Comparison of ENCODE assay signal across 16 mouse cellular contexts in the genomic region with DNA sequence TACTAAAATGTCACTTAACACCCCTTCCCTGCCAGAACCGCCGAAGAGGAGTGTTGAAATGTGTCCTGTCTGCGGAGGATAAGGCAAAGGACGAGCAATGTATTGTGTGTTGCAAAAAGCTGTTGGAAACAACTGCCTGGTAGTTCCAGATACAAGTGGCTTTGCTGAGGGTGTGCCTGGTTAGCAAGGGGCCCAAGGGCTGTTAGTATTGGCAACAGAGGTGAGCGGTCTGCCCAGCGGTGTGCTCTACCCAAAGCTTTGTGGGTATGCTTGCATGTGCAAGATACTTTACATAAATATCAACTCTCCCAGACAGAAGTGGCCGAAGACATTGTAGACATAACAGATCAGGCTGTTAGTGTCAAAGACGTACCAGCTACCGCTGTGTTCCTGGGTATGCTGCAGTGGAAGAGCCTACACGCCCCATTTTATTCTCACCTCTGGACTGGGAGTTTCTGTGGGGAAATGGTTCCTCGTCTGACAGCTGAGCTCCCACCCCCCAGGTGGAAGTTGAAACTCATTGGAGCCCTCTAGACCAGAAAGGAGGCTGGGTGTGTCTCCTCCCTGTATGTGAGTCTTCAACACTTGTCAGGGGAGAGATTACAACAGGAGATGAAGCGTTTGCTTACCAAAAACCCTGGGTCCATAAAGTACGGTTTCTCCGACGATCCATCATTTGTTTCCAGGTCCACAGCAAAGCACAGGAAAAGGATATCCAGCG. TPM values are rescaled to one million over a fixed set of nuclear protein-coding genes. Genes with fewer than 3 reads are reported as not detected.
DNase-seq lines count a peak whose midpoint lies in the region; ATAC-seq and TF ChIP-seq lines count a peak whose summit lies in the region.
"Had no signal": no experiment of that assay in that cellular context is flagged by ENCODE, and none has a peak within 500 bp of the region (broad histone marks: within the 10 kb centered on the region; RNA-seq: fewer than 3 reads in every experiment).

No protein-coding gene starts in this region.

- ATAC-seq in limb, embryonic 12.5 days (ENCODE audit: insufficient number of reproducible peaks, insufficient read depth, low FRiP score, low TSS enrichment, low read depth), result no peak
- 0 out of 2 replicates have a peak, but pooled peaks have one; percentile 30 for ATAC-seq in limb, embryonic 15.5 days (ENCODE audit: insufficient number of reproducible peaks, low FRiP score, low TSS enrichment, low read depth)
- ATAC-seq: forebrain, embryonic 16.5 days had no signal

- H3K4me2 ChIP-seq in limb, embryonic 12.5 days, result no peak overlapping the region
- H3K4me2 ChIP-seq in limb, embryonic 15.5 days, result no peak overlapping the region
- H3K4me2 ChIP-seq in myocyte (ENCODE audit: low read depth), result no peak overlapping the region
- H3K4me2 ChIP-seq: heart, embryonic 15.5 days; hindbrain, embryonic 15.5 days had no signal

- no peak overlapping the region for H3K4me3 ChIP-seq in limb, embryonic 12.5 days (replicated peaks)
- no peak overlapping the region for H3K4me3 ChIP-seq in limb, embryonic 10.5 days
- H3K4me3 ChIP-seq in limb, embryonic 15.5 days, result no peak overlapping the region
- H3K4me3 ChIP-seq in myocyte, result no peak overlapping the region
- H3K4me3 ChIP-seq: heart, embryonic 15.5 days; hindbrain, embryonic 15.5 days had no signal

- TF ChIP-seq POLR2A in myocyte (IDR thresholded peaks at IDR 0.05; ENCODE audit: insufficient read length, low read depth), result peak; percentile 34

- no peaks in the 10 kb centered on the region for H3K9me3 ChIP-seq in limb, embryonic 12.5 days
- H3K9me3 ChIP-seq in limb, embryonic 10.5 days (replicated peaks), result no peaks in the 10 kb centered on the region
- H3K9me3 ChIP-seq in limb, embryonic 15.5 days, result no peaks in the 10 kb centered on the region
- H3K9me3 ChIP-seq: heart, embryonic 15.5 days; hindbrain, embryonic 15.5 days had no signal

- no peaks in the 10 kb centered on the region for H3K27me3 ChIP-seq in limb, embryonic 12.5 days
- H3K27me3 ChIP-seq in limb, embryonic 10.5 days (ENCODE audit: low read depth, poor library complexity, severe bottlenecking), result no peaks in the 10 kb centered on the region
- no peaks in the 10 kb centered on the region for H3K27me3 ChIP-seq in limb, embryonic 15.5 days
- no peaks in the 10 kb centered on the region for H3K27me3 ChIP-seq in myocyte (ENCODE audit: control insufficient read depth, insufficient read depth, insufficient read length)
- H3K27me3 ChIP-seq: heart, embryonic 15.5 days; hindbrain, embryonic 15.5 days had no signal

- peaks cover 8% of the 10 kb centered on the region for H3K4me1 ChIP-seq in limb, embryonic 12.5 days (replicated peaks)
- peaks cover 3% of the 10 kb centered on the region; the same call in 1 of the 2 replicates for H3K4me1 ChIP-seq in limb, embryonic 10.5 days
- H3K4me1 ChIP-seq in limb, embryonic 15.5 days, result peaks cover 7% of the 10 kb centered on the region; the same call in 1 of the 2 replicates
- H3K4me1 ChIP-seq: hindbrain, embryonic 15.5 days had no signal

- H3ac ChIP-seq in myocyte (ENCODE audit: control insufficient read depth, insufficient read length), result no peak overlapping the region

- peaks cover 60% of the 10 kb centered on the region for H3K36me3 ChIP-seq in limb, embryonic 12.5 days
- peaks cover 64% of the 10 kb centered on the region for H3K36me3 ChIP-seq in limb, embryonic 10.5 days
- peaks cover 54% of the 10 kb centered on the region for H3K36me3 ChIP-seq in limb, embryonic 15.5 days
- peaks cover 49% of the 10 kb centered on the region for H3K36me3 ChIP-seq in myocyte (ENCODE audit: control insufficient read depth, insufficient read depth)

- DNase-seq in limb, embryonic 10.5 days (ENCODE audit: low spot score), result no peak
- peak; percentile 74 for DNase-seq in c-Kit-positive CD71-positive TER-119-negative erythroid progenitor cells, embryonic 14.5 days (ENCODE audit: low read depth)
- no peak for DNase-seq in adrenal gland, postnatal 25 days
- no peak for DNase-seq in right cerebral cortex, postnatal 36 days (ENCODE audit: low spot score in 2 of 2)
- DNase-seq in cerebellum, adult 8-10 months, result no peak
- DNase-seq: cerebellum, adult 11-12 months; gastrocnemius, postnatal 25 days; kidney, postnatal 10 days; lung, adult 18-20 months; right cerebral cortex, postnatal 25 days had no signal

- no peak overlapping the region for H3K9ac ChIP-seq in limb, embryonic 12.5 days (replicated peaks)
- H3K9ac ChIP-seq in limb, embryonic 15.5 days, result no peak overlapping the region
- H3K9ac ChIP-seq: heart, embryonic 15.5 days; hindbrain, embryonic 15.5 days had no signal

- peaks cover 4% of the 10 kb centered on the region for H3K79me2 ChIP-seq in myocyte (ENCODE audit: control insufficient read depth, insufficient read depth)

- WGBS in limb, embryonic 12.5 days, result 88% methylated on average over 16 of the region's 16 CpGs
- WGBS in limb, embryonic 10.5 days, result 90% methylated on average over 16 of the region's 16 CpGs
- WGBS in limb, embryonic 15.5 days, result 79% methylated on average over 16 of the region's 16 CpGs

- peak overlapping the region; percentile 29; the same call in 1 of the 2 replicates for H3K27ac ChIP-seq in limb, embryonic 12.5 days
- no peak overlapping the region for H3K27ac ChIP-seq in limb, embryonic 10.5 days
- H3K27ac ChIP-seq in limb, embryonic 15.5 days, result peak overlapping the region; percentile 38; the same call in 1 of the 2 replicates
- H3K27ac ChIP-seq: heart, embryonic 15.5 days; hindbrain, embryonic 15.5 days had no signal

TF ChIP-seq in myocyte, 11 proteins besides CTCF, POLR2A, EP300 and RAD21:
- no peak for TF ChIP-seq CEBPB (IDR thresholded peaks at IDR 0.05; ENCODE audit: insufficient read depth, poor library complexity, severe bottlenecking)
- peak; percentile 56 for TF ChIP-seq POLR2AphosphoS2 (IDR thresholded peaks at IDR 0.05; ENCODE audit: insufficient read length, low read depth)
- TF ChIP-seq E2F4 (IDR thresholded peaks at IDR 0.05; ENCODE audit: insufficient read depth), result no peak
- TF ChIP-seq USF1 (IDR thresholded peaks at IDR 0.05; ENCODE audit: low read depth), result no peak
- no peak for TF ChIP-seq TCF3 (IDR thresholded peaks at IDR 0.05; ENCODE audit: insufficient read length, low read depth)
- TF ChIP-seq REST (IDR thresholded peaks at IDR 0.05; ENCODE audit: insufficient read depth, insufficient read length), result no peak
- TF ChIP-seq MYOD1 (IDR thresholded peaks at IDR 0.05; ENCODE audit: control insufficient read depth in 1 of 3, insufficient read length in 2 of 3, low read depth in 2 of 3), result no peak

RNA-seq across cellular contexts. Expression of a gene that starts 34.3 kb away (rescaled TPM):
- polyA plus RNA-seq in limb, embryonic 12.5 days (2016; fragmentation: Nextera tagmentation; extraction: Ambion mirVana), result 852 and 858 TPM in 2 replicates
- 697 and 777 TPM in 2 replicates for polyA plus RNA-seq in limb, embryonic 10.5 days (2016; fragmentation: Nextera tagmentation; extraction: Ambion mirVana)
- polyA plus RNA-seq in limb, embryonic 15.5 days (2015; fragmentation: Nextera tagmentation; extraction: Ambion mirVana), result 720 and 793 TPM in 2 replicates
- polyA plus RNA-seq in myocyte (2012; fragmentation: generic; extraction: Trizol), result 589 TPM
- total RNA-seq in adrenal gland, postnatal 25 days (2021), result 220 and 297 TPM in 2 replicates
